Mouse (Mus musculus) olfactory bulb, adult 2 months (tissue): ENCODE results near the gene Igfbp4. TPM values are rescaled to one million over a fixed set of nuclear protein-coding genes. Genes with fewer than 3 reads are reported as not detected.

Experiments
- H3K27ac ChIP-seq: fragments of 200-500 bp; 2 replicates; pipeline ENCODE4 v1.5.1; 2012; ENCODE audit warnings: low read depth, low read length; ENCODE audit not compliant: insufficient read depth
- H3K4me1 ChIP-seq: fragments of 200-500 bp; 2 replicates; pipeline ENCODE4 v1.6.1; 2012; ENCODE audit warnings: low read length; ENCODE audit not compliant: control insufficient read depth, insufficient read depth
- H3K4me3 ChIP-seq: fragments of 200-500 bp; 2 replicates; pipeline ENCODE4 v1.5.1; 2012; ENCODE audit warnings: mild to moderate bottlenecking, low read depth, low read length, moderate library complexity; ENCODE audit not compliant: insufficient read depth
- CTCF ChIP-seq: fragments of 200-500 bp; IDR thresholded peaks from 2 replicates; pipeline ENCODE4 v1.5.1; 2012; ENCODE audit warnings: low read depth, mild to moderate bottlenecking, low read length, moderate library complexity; ENCODE audit not compliant: insufficient read depth
- POLR2A ChIP-seq: fragments of 200-500 bp; IDR thresholded peaks from 2 replicates; pipeline ENCODE4 v1.6.1; 2012; ENCODE audit warnings: mild to moderate bottlenecking, low read depth, low read length, moderate library complexity; ENCODE audit not compliant: insufficient read depth
- WGBS: fragments of 180-500 bp; shearing (Covaris S2); methylation state at CpG from one replicate; pipeline ENCODE4 v1.1.7; 2018; 5-methylcytosine and 5-hydroxymethylcytosine counted together
- polyA plus RNA-seq: library from polyadenylated mRNA; stranded (reverse); fragments of >200 nt; gene quantifications from 2 replicates; pipeline ENCODE4 v1.2.4, GENCODE M21; 2012; ENCODE audit warnings: low replicate concordance; ENCODE audit not compliant: missing spikeins, insufficient read depth, insufficient read length

Igfbp4 gene
- polyA plus RNA-seq, 1 experiment = not detected

- Histone ChIP-seq H3K27ac (no peak overlapping the region), H3K4me3 (no peak overlapping the region), H3K4me1 (peaks cover 10% of the 10 kb centered on the region)
- no peak for TF ChIP-seq POLR2A
- TF ChIP-seq CTCF = no peak
- 71% methylated on average over 2 of the region's 2 CpGs for WGBS
Measured at GRCm38 (mm10) chr11:99047643-99048042, 6.6 kb downstream of the Igfbp4 start.

GRCm38 (mm10) chr11:99055143-99055542 is 14.1 kb downstream of the Igfbp4 start:
- H3K27ac ChIP-seq = no peak overlapping the region
- no peak overlapping the region for H3K4me3 ChIP-seq
- peaks cover 24% of the 10 kb centered on the region for H3K4me1 ChIP-seq
- no peak for TF ChIP-seq POLR2A
- no peak for TF ChIP-seq CTCF
- 69% methylated on average over 4 of the region's 4 CpGs for WGBS

- 19% methylated on average over 8 of the region's 8 CpGs for WGBS
Measured at GRCm38 (mm10) chr11:99055571-99056452, 14.8 kb downstream of the Igfbp4 start.

GRCm38 (mm10) chr11:99060435-99060834 is 19.4 kb downstream of the Igfbp4 start:
- no peak overlapping the region for H3K27ac ChIP-seq
- TF ChIP-seq POLR2A = no peak
- no peak for TF ChIP-seq CTCF
- 85% methylated on average over 3 of the region's 3 CpGs for WGBS
- no peak overlapping the region for H3K4me3 ChIP-seq
- H3K4me1 ChIP-seq = peaks cover 16% of the 10 kb centered on the region

More at GRCm38 (mm10) chr11:99055571-99056452, 14.8 kb downstream of the Igfbp4 start:
- Histone ChIP-seq H3K27ac (no peak overlapping the region), H3K4me3 (no peak overlapping the region), H3K4me1 (peaks cover 27% of the 10 kb centered on the region)
- TF ChIP-seq CTCF = no peak
- no peak for TF ChIP-seq POLR2A

- no peak overlapping the region for H3K4me3 ChIP-seq
- no peak overlapping the region for H3K27ac ChIP-seq
- TF ChIP-seq POLR2A = no peak
- no peak for TF ChIP-seq CTCF
- H3K4me1 ChIP-seq = peaks cover 9% of the 10 kb centered on the region
- 92% methylated on average over 7 of the region's 7 CpGs for WGBS
Measured at GRCm38 (mm10) chr11:99062661-99063060, 21.6 kb downstream of the Igfbp4 start.

- no peak overlapping the region for H3K4me3 ChIP-seq
- TF ChIP-seq POLR2A (no peak), CTCF (no peak)
- H3K27ac ChIP-seq = no peak overlapping the region
- H3K4me1 ChIP-seq = peaks cover 9% of the 10 kb centered on the region
- WGBS = 90% methylated on average over 8 of the region's 8 CpGs
Measured at GRCm38 (mm10) chr11:99063406-99064131, 22.5 kb downstream of the Igfbp4 start.

- WGBS = 85% methylated on average over 3 of the region's 3 CpGs
- no peak for TF ChIP-seq POLR2A
- no peak for TF ChIP-seq CTCF
- Histone ChIP-seq H3K27ac (no peak overlapping the region), H3K4me3 (no peak overlapping the region), H3K4me1 (peaks cover 5% of the 10 kb centered on the region)
Measured at GRCm38 (mm10) chr11:99065353-99065752, 24.3 kb downstream of the Igfbp4 start.

- TF ChIP-seq POLR2A (no peak), CTCF (peak; percentile 51; the same call in 1 of the 2 replicates)
- Histone ChIP-seq H3K27ac (no peak overlapping the region), H3K4me1 (peaks cover 4% of the 10 kb centered on the region), H3K4me3 (no peak overlapping the region)
- 18% methylated on average over 2 of the region's 2 CpGs for WGBS
Measured at GRCm38 (mm10) chr11:99065979-99066378, 24.9 kb downstream of the Igfbp4 start.

GRCm38 (mm10) chr11:99067591-99067990 is 26.5 kb downstream of the Igfbp4 start:
- H3K27ac ChIP-seq = no peak overlapping the region
- H3K4me1 ChIP-seq = peaks cover 4% of the 10 kb centered on the region
- TF ChIP-seq CTCF = no peak
- no peak for TF ChIP-seq POLR2A
- 93% methylated on average over 8 of the region's 8 CpGs for WGBS
- no peak overlapping the region for H3K4me3 ChIP-seq
